Mouse (Mus musculus) adrenal gland (tissue): ENCODE data around the gene Sufu.

ENCODE experiments used
- intact Hi-C: fragments of 180-260 bp; cut with DNase I; formaldehyde crosslinking; loops from one replicate; pipeline ENCODE4 v1.15.1; 2025

The Sufu gene

DNA sequence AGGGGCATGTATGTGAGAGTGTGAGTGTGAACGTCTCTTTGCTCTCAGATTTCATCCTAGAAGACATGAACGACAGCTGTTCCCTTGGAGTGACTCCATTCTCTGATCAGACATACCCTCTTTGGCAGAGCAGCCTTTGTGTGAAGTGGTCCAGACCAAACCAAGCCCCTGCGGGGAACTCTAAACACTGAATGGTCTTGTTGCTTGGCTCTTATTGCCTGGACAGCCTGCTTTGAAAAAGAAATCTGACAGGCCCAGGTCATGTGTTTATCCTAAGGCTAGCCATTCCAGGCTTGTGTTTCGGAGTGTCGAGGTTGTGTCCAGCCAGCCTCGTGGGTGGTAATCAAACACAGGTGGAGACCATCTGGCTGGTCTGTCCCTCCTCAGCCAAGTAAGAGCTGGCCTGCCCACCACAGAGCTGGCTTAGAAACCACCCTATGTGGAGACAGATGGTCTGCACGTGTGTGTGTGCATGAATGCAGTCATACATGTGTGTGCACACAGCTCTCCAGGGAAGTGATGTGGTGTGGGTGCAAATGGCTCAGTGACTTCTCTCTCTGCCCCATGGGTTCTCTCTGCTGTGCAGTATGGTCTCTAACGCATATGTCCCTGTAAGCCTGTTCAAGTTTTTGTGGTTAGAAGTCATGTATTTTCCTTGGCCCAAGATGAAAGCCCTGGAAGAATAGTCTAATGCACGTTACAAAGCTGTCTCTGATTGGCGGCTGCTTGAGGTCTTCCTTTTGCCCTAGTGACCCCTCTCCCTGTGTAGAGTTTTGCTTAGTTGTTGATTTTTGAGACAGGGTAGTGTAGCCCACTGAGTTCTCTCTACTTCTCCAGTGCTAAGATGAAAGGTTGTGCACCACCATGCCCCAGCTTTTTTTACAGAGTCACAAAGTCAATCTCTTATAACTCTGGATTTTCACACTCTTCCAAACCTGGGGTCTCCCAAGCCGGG, 26.0 kb downstream of the Sufu start:
- intact Hi-C loops, result no loop called here

GRCm38 (mm10) chr19:46425266-46425665, 28.6 kb downstream of the Sufu start:
- intact Hi-C loops, result no loop called here

- intact Hi-C loops, result no loop called here
Measured at GRCm38 (mm10) chr19:46426488-46426887, 29.8 kb downstream of the Sufu start.

GRCm38 (mm10) chr19:46429250-46429649, 32.6 kb downstream of the Sufu start:
- intact Hi-C loops, result no loop called here

- intact Hi-C loops, result no loop called here
Measured at GRCm38 (mm10) chr19:46433712-46434111, 37.0 kb downstream of the Sufu start.

DNA sequence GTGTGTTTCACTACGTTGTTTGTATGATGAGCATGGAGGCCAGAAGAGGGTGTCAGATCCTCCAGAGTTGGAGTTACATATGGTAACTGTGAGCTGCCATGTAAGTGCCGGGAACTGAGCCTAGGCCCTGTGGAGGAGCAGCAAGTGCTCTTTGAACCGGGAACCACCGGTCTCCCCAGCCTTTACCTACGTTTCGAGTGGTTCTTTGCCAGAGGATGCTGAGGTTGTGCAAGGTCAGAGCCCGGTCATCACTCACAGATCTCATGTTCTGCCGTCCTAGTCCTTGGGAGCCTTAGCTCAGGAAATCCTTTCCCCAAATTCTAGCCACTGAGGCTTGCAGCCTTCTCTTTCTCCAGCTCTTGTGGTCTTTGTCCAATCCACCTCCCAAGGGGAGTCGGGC, 37.5 kb downstream of the Sufu start:
- intact Hi-C loops, result no loop called here

DNA sequence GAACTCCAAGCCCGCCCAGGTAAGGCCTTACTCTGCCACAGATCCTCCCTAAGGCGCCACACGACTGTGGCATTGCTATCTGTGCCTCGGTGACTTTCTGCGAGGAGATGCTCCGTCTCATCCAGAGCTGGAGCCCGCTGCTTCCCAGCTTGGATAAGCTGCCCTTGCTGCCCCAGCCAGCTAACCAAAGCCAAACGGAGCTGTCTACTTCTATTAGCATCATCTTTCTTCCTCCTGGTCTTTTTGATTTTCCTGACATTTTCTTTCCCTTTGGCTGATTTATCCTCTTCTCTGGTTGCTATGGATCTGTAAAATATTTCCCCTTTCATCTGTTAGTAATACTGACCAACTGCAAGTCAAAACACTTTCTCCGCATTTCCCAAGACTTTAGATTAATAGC, 37.9 kb downstream of the Sufu start:
- intact Hi-C loops, result no loop called here

GRCm38 (mm10) chr19:46435492-46435891, 38.8 kb downstream of the Sufu start:
- intact Hi-C loops, result no loop called here

DNA sequence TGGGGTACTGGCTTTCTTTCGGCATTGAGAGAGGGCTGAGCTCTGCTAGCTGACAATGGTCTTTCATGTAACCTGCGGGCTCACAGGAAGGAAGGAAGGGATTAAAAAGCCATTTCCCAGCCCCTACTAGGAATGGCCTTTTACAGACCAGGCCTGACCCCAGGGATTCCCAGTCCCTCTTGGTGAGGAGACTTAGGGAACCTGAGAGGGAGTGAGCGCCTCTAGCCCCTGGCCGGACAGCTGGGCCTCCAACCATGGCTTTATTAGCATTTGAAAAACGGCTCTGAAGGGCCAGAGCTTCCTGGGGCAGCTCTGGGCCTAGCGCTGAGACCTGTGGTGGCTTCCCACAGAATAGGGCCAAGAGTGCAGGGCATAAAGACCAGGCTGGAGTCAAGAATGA, 46.8 kb downstream of the Sufu start:
- intact Hi-C loops, result no loop called here

GRCm38 (mm10) chr19:46444209-46444608, 47.5 kb downstream of the Sufu start:
- intact Hi-C loops, result loop anchor here (2.0 kb wide), 1 partner anchor 47 kb away; the partner anchor contains the start of gene Sufu

GRCm38 (mm10) chr19:46445641-46446040, 48.9 kb downstream of the Sufu start:
- intact Hi-C loops, result loop anchor here (2.0 kb wide), 1 partner anchor 49 kb away; the partner anchor contains the start of gene Sufu

DNA sequence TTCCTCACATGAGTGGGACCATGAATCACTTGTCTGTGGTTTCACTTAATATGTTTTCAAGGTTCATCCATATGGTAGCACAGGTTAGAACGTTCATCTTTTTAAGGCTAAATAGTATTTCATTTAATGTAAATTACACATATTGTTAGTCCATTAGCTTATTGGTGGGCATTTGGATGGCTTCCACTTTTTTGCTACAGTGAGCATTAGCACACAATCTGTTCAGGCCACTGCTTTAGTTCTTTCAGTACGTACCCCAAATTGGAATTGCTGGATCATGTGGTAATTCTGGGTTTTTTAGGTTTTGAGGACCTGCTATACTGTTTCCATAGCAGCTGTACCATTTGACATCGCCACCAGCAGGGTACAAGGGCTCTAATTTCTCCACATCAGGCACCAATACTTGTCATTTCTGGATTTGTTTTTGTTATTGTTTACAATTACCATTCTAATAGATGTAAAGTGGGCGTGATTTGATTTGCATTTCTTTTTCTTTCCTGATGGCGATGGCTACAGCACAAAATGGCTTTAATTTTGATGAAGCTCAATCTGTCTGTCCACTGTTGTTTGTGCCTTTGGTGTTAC, 49.8 kb downstream of the Sufu start:
- intact Hi-C loops, result no loop called here

DNA sequence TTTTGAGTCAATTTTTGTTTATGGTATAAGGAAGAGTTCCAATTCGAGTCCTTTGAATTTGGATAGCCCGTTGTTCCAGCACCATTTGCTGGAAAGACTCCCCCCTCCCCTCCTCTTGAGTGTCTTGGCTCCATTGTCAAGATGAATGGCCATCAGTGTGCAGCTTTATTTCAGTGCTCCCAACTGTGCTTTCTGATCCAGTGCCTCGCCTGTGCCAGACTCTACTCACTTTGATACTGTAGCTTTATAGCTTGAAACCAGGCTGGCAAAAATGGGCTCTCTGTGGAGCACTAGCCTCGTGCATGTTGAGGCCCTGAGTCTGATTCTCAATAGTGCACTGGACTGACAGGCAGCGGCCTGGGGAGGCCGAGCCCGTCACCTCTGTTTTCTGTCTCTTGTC, 50.4 kb downstream of the Sufu start:
- intact Hi-C loops, result no loop called here

DNA sequence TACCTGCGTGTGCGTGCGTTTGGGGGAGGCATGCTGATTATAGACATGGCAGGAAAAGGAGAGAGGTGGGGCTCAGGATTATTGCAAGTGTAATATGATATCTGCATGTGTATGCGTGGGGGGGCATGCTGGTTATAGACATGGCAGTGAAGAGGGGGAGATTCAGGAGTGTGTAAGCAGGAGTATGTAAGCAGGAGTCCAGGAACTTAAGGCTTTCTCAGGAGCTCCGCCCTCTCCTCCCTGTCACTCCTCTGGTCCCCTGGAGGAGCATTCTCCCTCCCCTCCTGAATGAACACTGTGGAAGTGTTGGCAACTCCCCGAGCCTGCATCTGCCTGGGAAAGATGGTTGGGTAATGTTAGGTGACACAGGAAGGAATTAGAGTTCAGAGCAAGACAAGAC, 51.2 kb downstream of the Sufu start:
- intact Hi-C loops, result no loop called here

DNA sequence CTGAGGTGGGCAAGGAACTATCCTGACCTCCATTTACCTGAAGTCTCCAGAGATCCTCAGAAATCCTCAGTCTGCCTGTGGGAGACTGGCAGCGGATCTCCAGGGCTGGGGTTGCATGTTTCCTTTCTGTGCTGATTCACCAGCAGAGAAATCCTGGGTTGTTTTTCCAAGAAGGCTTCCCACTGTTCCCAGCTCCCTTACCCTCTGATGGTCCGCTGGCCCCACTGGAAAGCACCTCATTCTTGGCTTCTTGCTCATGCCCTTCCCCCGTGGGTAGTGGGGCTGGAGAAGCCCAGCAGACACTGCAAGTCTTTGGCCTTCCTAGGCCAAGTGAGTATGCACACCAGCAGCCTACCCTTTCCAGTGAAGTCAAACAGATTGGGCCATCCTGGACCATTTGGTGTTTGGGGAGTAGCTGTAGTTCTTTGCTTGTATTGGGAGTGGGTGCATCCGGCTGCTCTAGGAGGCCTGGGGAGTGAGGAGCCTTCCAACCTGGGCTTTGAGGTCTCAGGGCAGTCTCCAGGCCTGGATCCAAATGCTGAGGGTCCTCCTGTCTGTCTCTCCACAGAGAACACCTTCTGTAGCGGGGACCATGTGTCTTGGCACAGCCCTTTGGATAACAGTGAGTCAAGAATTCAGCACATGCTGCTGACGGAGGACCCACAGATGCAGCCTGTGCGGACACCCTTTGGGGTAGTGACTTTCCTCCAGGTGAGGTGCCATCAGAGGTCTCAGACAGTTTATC, 52.7 kb downstream of the Sufu start:
- intact Hi-C loops, result loop anchor here (5.0 kb wide), 1 partner anchor 53 kb away; the partner anchor contains the start of gene Trim8

DNA sequence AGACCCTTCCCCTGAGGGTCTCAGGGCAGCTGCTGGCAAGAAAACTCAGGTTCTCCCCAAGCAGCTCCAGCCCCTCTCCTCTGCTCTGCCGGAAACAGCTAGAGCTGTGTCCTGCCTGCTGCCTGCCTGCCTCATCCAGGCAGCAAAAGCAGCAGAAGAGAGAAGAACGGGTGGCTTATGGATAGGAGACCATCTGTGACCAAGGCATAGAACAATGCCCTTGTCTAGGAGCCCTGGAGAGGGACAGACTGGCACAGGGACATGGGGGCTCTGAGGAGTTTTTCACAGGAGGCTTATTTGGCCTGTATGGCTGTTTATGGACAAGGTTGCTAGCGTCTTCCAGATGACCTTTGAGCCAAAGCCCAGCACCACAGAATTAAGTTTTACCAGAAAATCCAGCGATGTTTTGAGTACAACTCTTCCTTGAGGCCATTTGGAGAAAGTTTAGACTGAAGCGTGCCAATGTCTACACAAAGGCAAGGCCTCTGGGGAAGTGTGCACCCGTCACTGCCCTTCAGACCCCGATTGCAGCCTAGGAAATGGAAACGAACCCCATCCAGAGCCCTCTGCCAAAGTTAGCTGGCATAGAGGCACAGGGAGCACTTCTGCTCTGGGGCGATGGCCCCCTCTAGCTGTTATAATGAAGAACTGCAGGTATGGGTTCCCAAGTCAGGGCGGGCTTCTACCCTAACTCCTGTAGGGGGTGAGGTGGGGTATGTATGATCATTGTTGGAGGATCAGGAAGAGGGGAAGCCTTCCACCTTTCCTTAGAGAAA, 55.5 kb downstream of the Sufu start:
- intact Hi-C loops, result loop anchor here (5.0 kb wide), 1 partner anchor 50 kb away; the partner anchor contains the start of gene Trim8

DNA sequence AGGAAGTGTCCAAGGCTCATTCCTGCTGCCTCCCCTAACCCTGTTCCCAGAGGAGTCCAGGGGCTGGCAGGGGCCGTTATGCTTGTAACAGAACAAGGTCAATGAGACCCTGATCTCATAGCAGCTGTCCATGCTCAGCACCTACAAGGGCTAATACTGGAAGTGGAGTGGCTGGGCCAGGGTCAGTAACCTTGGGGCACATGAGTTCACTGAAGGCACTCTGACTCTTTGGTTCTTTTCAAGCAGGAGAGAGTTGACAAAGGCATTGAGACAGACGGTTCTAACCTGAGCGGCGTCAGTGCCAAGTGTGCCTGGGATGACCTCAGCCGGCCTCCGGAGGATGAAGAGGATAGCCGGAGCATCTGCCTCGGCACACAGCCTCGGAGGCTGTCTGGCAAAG, 56.2 kb downstream of the Sufu start:
- intact Hi-C loops, result loop anchor here (5.0 kb wide), 1 partner anchor 49 kb away; the partner anchor contains the start of gene Trim8

DNA sequence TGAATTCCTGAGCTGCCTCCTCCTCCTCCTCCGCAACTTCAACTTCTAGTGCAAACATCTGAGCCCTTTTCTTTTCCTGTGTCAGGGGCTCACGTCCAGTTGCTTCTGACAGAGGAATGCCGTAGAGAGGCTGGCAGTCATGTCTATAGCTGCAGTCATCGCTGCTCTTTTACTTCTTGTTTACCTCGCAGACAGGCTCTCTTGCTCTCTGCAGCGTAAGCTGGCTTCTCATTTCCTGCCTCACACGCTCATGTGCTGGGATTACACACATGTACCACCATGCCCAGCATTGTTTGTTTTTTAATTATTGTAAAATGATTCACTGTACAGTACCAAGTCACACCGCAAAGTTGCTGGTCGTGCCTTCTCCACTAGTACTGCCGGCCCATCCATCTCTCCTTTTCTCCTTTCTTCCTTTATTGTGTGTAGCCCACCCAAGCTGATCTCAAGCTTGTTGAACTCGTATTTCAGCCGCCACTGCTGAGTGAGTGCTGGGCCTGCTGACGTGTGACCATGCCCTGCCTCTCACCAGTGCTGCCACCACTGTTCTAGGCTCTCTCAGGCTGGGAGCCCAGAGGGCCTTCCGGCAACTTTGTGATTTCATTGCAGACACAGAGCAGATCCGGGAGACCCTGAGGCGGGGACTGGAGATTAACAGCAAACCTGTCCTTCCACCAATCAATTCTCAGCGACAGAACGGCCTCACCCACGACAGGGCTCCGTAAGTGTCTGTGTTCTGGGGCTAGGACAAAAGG, 57.6 kb downstream of the Sufu start:
- intact Hi-C loops, result loop anchor here (5.0 kb wide), 1 partner anchor 48 kb away; the partner anchor contains the start of gene Trim8

- intact Hi-C loops, result no loop called here
Measured at GRCm38 (mm10) chr19:46455032-46455431, 58.3 kb downstream of the Sufu start.

GRCm38 (mm10) chr19:46455556-46455955, 58.9 kb downstream of the Sufu start:
- intact Hi-C loops, result no loop called here
